Mouse (Mus musculus): ENCODE measurements around the gene Ttc6. TPM values are rescaled to one million over a fixed set of nuclear protein-coding genes. Genes with fewer than 3 reads are reported as not detected.

Ttc6 gene
- polyA plus RNA-seq, 1 experiment from 2014 or later: 0.38 TPM

- H3K4me1 ChIP-seq (ENCODE audit: control insufficient read depth, insufficient read depth, low read length): no peaks in the 10 kb centered on the region
- ATAC-seq (replicated peaks; ENCODE audit: insufficient number of reproducible peaks, low FRiP score, low TSS enrichment, low read depth) (no peak), DNase-seq (ENCODE audit: low spot score) (no peak)
- H3K36me3 ChIP-seq (replicated peaks; ENCODE audit: control insufficient read depth, insufficient read depth, low read depth, low read length): no peaks in the 10 kb centered on the region
- H3K27ac ChIP-seq (replicated peaks; ENCODE audit: low read depth, low read length): no peak overlapping the region
- H3K9me3 ChIP-seq (replicated peaks; ENCODE audit: control insufficient read depth, low read length): no peaks in the 10 kb centered on the region
- H3K4me2 ChIP-seq (ENCODE audit: low read depth, low read length): no peak overlapping the region
- no peak overlapping the region for H3K9ac ChIP-seq (replicated peaks; ENCODE audit: low read length)
- no peaks in the 10 kb centered on the region for H3K27me3 ChIP-seq (ENCODE audit: control insufficient read depth, insufficient read depth, low read length)
- H3K4me3 ChIP-seq (ENCODE audit: low read depth, low read length): no peak overlapping the region
- 80% methylated on average over 4 of the region's 4 CpGs for WGBS
Measured at GRCm38 (mm10) chr12:57650011-57650410, 86.1 kb downstream of the Ttc6 start.

- Histone ChIP-seq H3K36me3 (replicated peaks; ENCODE audit: control insufficient read depth, insufficient read depth, low read depth, low read length) (no peaks in the 10 kb centered on the region), H3K9me3 (replicated peaks; ENCODE audit: control insufficient read depth, low read length) (no peaks in the 10 kb centered on the region), H3K4me3 (ENCODE audit: low read depth, low read length) (no peak overlapping the region), H3K27me3 (ENCODE audit: control insufficient read depth, insufficient read depth, low read length) (no peaks in the 10 kb centered on the region), H3K27ac (replicated peaks; ENCODE audit: low read depth, low read length) (no peak overlapping the region), H3K9ac (replicated peaks; ENCODE audit: low read length) (no peak overlapping the region), H3K4me1 (ENCODE audit: control insufficient read depth, insufficient read depth, low read length) (no peaks in the 10 kb centered on the region), H3K4me2 (ENCODE audit: low read depth, low read length) (no peak overlapping the region)
- ATAC-seq (replicated peaks; ENCODE audit: insufficient number of reproducible peaks, low FRiP score, low TSS enrichment, low read depth) (no peak), DNase-seq (ENCODE audit: low spot score) (no peak)
- 89% methylated on average over 8 of the region's 8 CpGs for WGBS
Measured at GRCm38 (mm10) chr12:57650677-57651076, 86.8 kb downstream of the Ttc6 start.

GRCm38 (mm10) chr12:57662986-57663674 lies 99.2 kb downstream of the Ttc6 start:
- Histone ChIP-seq H3K4me2 (ENCODE audit: low read depth, low read length) (no peak overlapping the region), H3K9ac (replicated peaks; ENCODE audit: low read length) (no peak overlapping the region), H3K27ac (replicated peaks; ENCODE audit: low read depth, low read length) (no peak overlapping the region), H3K36me3 (replicated peaks; ENCODE audit: control insufficient read depth, insufficient read depth, low read depth, low read length) (no peaks in the 10 kb centered on the region), H3K4me1 (ENCODE audit: control insufficient read depth, insufficient read depth, low read length) (no peaks in the 10 kb centered on the region), H3K9me3 (replicated peaks; ENCODE audit: control insufficient read depth, low read length) (no peaks in the 10 kb centered on the region), H3K27me3 (ENCODE audit: control insufficient read depth, insufficient read depth, low read length) (no peaks in the 10 kb centered on the region), H3K4me3 (ENCODE audit: low read depth, low read length) (no peak overlapping the region)
- ATAC-seq (replicated peaks; ENCODE audit: insufficient number of reproducible peaks, low FRiP score, low TSS enrichment, low read depth) (no peak), DNase-seq (ENCODE audit: low spot score) (no peak)
- WGBS: 82% methylated on average over 10 of the region's 10 CpGs

GRCm38 (mm10) chr12:57672414-57672813 lies 108.5 kb downstream of the Ttc6 start:
- ATAC-seq (replicated peaks; ENCODE audit: insufficient number of reproducible peaks, low FRiP score, low TSS enrichment, low read depth) (no peak), DNase-seq (ENCODE audit: low spot score) (no peak)
- Histone ChIP-seq H3K4me3 (ENCODE audit: low read depth, low read length) (no peak overlapping the region), H3K27ac (replicated peaks; ENCODE audit: low read depth, low read length) (no peak overlapping the region), H3K27me3 (ENCODE audit: control insufficient read depth, insufficient read depth, low read length) (no peaks in the 10 kb centered on the region), H3K4me2 (ENCODE audit: low read depth, low read length) (no peak overlapping the region), H3K9me3 (replicated peaks; ENCODE audit: control insufficient read depth, low read length) (no peaks in the 10 kb centered on the region), H3K4me1 (ENCODE audit: control insufficient read depth, insufficient read depth, low read length) (no peaks in the 10 kb centered on the region), H3K9ac (replicated peaks; ENCODE audit: low read length) (no peak overlapping the region), H3K36me3 (replicated peaks; ENCODE audit: control insufficient read depth, insufficient read depth, low read depth, low read length) (no peaks in the 10 kb centered on the region)
- 86% methylated on average over 2 of the region's 2 CpGs for WGBS

- ATAC-seq (replicated peaks; ENCODE audit: insufficient number of reproducible peaks, low FRiP score, low TSS enrichment, low read depth) (peak; percentile 48; the same call in 1 of the 2 replicates), DNase-seq (ENCODE audit: low spot score) (no peak)
- Histone ChIP-seq H3K9me3 (replicated peaks; ENCODE audit: control insufficient read depth, low read length) (no peaks in the 10 kb centered on the region), H3K4me2 (ENCODE audit: low read depth, low read length) (no peak overlapping the region), H3K4me3 (ENCODE audit: low read depth, low read length) (no peak overlapping the region), H3K9ac (replicated peaks; ENCODE audit: low read length) (no peak overlapping the region), H3K4me1 (ENCODE audit: control insufficient read depth, insufficient read depth, low read length) (no peaks in the 10 kb centered on the region), H3K27ac (replicated peaks; ENCODE audit: low read depth, low read length) (no peak overlapping the region), H3K27me3 (ENCODE audit: control insufficient read depth, insufficient read depth, low read length) (no peaks in the 10 kb centered on the region), H3K36me3 (replicated peaks; ENCODE audit: control insufficient read depth, insufficient read depth, low read depth, low read length) (no peaks in the 10 kb centered on the region)
- 38% methylated on average over 9 of the region's 9 CpGs for WGBS
Measured at GRCm38 (mm10) chr12:57684967-57685423, 121.1 kb downstream of the Ttc6 start.

GRCm38 (mm10) chr12:57709966-57710365 lies 146.1 kb downstream of the Ttc6 start:
- Histone ChIP-seq H3K9me3 (replicated peaks; ENCODE audit: control insufficient read depth, low read length) (no peaks in the 10 kb centered on the region), H3K36me3 (replicated peaks; ENCODE audit: control insufficient read depth, insufficient read depth, low read depth, low read length) (no peaks in the 10 kb centered on the region), H3K4me3 (ENCODE audit: low read depth, low read length) (no peak overlapping the region), H3K27ac (replicated peaks; ENCODE audit: low read depth, low read length) (no peak overlapping the region), H3K4me2 (ENCODE audit: low read depth, low read length) (no peak overlapping the region), H3K27me3 (ENCODE audit: control insufficient read depth, insufficient read depth, low read length) (no peaks in the 10 kb centered on the region), H3K9ac (replicated peaks; ENCODE audit: low read length) (no peak overlapping the region), H3K4me1 (ENCODE audit: control insufficient read depth, insufficient read depth, low read length) (no peaks in the 10 kb centered on the region)
- DNase-seq (ENCODE audit: low spot score) (no peak), ATAC-seq (replicated peaks; ENCODE audit: insufficient number of reproducible peaks, low FRiP score, low TSS enrichment, low read depth) (no peak)
- 90% methylated on average over 1 of the region's 1 CpGs for WGBS

GRCm38 (mm10) chr12:57764720-57765119 lies 200.8 kb downstream of the Ttc6 start:
- Histone ChIP-seq H3K27me3 (ENCODE audit: control insufficient read depth, insufficient read depth, low read length) (no peaks in the 10 kb centered on the region), H3K9me3 (replicated peaks; ENCODE audit: control insufficient read depth, low read length) (no peaks in the 10 kb centered on the region), H3K27ac (replicated peaks; ENCODE audit: low read depth, low read length) (no peak overlapping the region), H3K4me1 (ENCODE audit: control insufficient read depth, insufficient read depth, low read length) (no peaks in the 10 kb centered on the region), H3K9ac (replicated peaks; ENCODE audit: low read length) (no peak overlapping the region), H3K4me3 (ENCODE audit: low read depth, low read length) (no peak overlapping the region), H3K36me3 (replicated peaks; ENCODE audit: control insufficient read depth, insufficient read depth, low read depth, low read length) (no peaks in the 10 kb centered on the region), H3K4me2 (ENCODE audit: low read depth, low read length) (no peak overlapping the region)
- 73% methylated on average over 7 of the region's 7 CpGs for WGBS
- ATAC-seq (replicated peaks; ENCODE audit: insufficient number of reproducible peaks, low FRiP score, low TSS enrichment, low read depth) (no peak), DNase-seq (ENCODE audit: low spot score) (no peak)

GRCm38 (mm10) chr12:57776290-57776997 lies 212.5 kb downstream of the Ttc6 start:
- DNase-seq (ENCODE audit: low spot score) (peak; percentile 30), ATAC-seq (replicated peaks; ENCODE audit: insufficient number of reproducible peaks, low FRiP score, low TSS enrichment, low read depth) (0 out of 2 replicates have a peak, but pooled peaks have one; percentile 29)
- Histone ChIP-seq H3K27ac (replicated peaks; ENCODE audit: low read depth, low read length) (no peak overlapping the region), H3K4me3 (ENCODE audit: low read depth, low read length) (no peak overlapping the region), H3K27me3 (ENCODE audit: control insufficient read depth, insufficient read depth, low read length) (no peaks in the 10 kb centered on the region), H3K9me3 (replicated peaks; ENCODE audit: control insufficient read depth, low read length) (no peaks in the 10 kb centered on the region), H3K4me2 (ENCODE audit: low read depth, low read length) (no peak overlapping the region), H3K4me1 (ENCODE audit: control insufficient read depth, insufficient read depth, low read length) (no peaks in the 10 kb centered on the region), H3K36me3 (replicated peaks; ENCODE audit: control insufficient read depth, insufficient read depth, low read depth, low read length) (no peaks in the 10 kb centered on the region), H3K9ac (replicated peaks; ENCODE audit: low read length) (no peak overlapping the region)
- 12% methylated on average over 12 of the region's 12 CpGs for WGBS

Measured in embryonic facial prominence, embryonic 11.5 days (tissue).